Mouse (Mus musculus) embryo, embryonic 11.5 days (tissue): ENCODE results near the gene St3gal4.
"Not testable (repeated sequence)": the region's sequence is repeated elsewhere in the genome, so short reads cannot be mapped to it uniquely, and the experiment has no call there.

Source experiments
- DNase-seq: peaks from one replicate; pipeline ENCODE4 v3.0.0-alpha.2; 2012; ENCODE audit warnings: low read depth, low spot score

St3gal4 gene

DNA sequence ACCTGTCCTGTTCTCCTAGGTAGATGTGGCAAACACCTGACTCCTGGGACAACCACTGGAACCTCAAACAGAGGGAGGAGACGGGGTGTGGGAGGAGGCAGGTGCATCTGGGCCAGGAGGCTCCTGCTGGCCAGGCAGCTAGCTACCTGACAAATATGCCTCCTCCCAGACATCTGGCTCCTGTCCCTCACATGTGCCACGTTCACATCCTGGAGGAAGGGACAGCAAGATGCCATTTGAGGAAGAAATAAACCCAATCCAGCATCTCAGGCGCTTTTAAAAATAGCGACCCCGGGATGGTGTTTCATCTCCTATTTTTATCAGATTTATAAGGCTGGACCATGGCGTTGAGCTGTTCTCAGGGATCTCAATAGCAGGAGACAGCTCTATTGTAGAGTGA is at the start of gene St3gal4:
TSS of gene St3gal4 (minus strand) at position 101 of the 400 bp plus-strand sequence.
- no peak for DNase-seq

DNA sequence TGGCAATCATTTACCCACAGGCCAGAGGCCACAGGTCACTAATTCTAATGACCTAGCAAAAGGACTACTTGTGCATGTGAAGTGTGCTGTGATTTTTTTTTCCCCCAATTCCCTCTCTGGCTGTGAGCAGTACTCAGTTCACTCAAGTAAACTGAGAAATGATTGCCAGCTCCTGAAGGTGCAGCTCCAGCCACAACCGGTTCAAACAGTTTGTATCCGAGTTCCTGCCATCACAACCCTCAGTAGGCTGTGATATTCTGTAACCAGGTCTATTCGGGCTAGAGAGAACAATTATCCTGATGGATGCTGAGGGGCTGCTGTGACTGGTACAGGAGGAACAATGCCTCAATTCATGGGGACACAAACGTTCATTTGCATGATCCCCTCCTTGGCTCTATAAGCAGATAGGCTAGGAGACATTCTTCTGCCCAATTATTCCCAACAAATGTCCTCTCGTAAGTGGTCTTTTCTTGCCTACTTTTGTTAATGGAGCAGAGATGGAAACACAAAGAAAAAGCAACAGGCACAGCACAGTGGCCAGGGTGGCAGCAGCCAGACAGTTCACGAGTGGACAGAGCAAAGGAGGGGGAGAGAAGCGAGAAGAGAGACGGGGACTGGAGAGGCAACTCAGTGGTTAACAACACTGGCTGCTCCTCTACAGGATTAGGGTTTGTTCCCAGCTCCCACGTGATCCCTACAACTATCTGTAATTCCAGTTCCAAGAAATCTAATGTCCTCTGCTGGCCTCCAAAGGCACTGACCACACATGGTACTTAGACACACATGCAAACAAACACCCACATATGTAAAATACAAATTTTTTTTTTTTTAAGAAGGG is 47.9 kb upstream of the St3gal4 start:
- no peak for DNase-seq

DNA sequence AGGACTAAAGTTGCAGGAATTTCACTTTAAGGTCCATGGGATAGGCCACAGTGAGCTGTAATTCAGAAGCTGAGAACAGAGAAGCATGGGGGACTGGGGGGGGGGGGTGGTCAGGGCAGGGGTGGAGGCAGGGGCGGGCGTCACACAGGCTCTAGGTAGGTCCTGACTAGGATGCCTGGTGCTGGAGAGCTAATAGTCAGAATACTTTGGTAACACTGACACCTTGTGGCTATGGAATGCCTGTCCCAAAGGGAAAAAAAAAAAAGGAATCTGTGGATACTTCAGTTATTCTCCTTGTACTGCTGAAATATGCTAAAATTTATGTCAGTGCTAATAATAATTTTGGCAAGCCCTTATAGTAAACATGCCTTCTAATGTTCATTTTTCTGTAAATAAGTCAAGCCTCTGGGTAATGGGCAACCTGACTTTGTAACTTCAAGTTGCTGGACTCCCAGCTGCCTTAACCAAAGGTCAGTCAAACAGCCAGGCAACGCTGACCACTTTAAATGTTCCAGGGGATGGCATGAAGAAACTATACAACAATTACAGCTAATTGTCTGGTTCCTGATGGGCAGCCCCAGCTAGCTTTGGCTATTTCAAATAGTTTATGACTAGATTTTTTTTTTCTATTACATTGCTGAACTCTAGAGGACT is 47.2 kb upstream of the St3gal4 start:
- peak; percentile 37 for DNase-seq

DNA sequence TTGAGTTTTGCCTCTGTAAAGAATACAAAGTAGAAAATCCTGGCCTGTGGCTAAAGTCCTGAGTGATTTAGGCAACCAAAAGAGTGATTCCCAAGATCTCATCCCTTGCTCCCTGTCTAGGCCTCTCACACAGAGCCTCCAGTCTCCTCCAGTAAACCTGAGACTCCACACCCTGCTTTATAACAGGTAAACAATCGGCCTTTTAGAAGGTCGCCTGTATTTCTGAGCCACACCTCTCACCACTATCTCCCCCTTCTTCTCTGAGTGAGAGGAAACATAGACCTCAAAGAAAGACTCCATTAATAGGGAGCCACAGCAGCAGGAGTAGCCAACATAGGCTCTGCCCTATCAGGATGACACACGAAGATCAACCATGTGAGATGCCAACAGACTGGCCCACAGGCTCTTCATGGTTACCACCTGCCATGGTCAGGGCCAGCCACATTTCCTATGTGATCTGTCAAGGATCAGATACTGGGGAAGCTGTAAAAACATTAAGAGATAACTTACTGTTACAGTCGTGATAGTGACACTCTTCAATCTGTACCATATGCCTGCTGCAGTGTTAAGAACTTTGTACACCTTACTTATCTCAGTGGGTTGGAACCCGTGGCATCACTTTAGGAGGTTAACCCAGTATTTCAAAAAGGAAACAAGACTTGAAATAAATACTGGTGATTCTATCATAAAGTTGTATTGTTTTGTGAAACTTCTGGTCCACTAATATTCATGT is 45.2 kb upstream of the St3gal4 start:
- no peak for DNase-seq

DNA sequence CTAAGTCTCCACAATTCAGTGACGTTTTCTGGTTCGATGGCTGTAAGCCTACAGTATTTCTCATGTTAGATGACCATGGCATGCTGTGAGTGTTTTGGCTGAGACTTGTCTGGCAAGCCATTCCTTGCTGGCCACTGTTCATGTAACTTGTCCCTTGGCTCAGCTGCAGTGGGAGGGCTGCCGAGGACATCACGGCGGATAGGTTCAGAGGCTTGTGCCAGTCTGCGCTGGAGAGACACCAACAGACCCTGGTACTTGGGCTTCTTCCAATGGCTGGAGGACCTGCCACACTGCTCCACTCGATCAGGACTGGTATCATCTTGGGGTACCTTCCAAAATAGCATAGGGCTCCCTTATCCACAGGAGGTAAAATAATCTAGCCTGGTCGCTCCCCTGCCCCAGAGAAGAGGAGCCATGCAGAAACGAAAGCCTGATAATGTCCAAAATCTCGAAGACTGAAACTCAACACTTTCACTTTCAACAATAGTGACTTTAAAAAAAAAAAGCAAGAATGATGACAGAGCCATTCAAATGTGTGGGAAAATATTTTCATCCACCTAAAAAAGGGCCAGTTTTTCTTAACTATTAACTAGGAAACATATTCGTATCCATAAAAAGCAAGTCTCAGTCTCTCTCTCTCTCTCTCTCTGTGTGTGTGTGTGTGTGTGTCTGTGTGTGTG is 44.1 kb upstream of the St3gal4 start:
- no peak for DNase-seq

DNA sequence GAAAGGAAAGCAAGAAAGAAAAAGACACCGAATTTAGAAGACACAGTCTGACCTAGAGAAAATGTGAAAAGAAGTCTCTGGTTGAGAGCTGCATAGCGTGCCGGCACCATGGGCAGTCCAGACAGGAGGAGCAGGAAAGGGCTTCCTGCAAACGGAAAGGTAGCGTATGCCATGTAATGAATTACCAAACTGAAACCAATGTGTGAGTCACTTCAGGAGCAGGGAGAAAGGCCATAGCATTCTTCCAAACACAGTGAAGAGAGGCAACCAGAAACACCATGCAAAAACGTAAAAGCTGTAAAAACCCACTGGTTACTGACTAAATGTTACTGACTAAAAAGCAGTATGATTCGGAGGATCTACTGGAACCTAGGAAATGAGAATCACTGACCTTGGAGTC is 42.7 kb upstream of the St3gal4 start:
- no peak for DNase-seq

DNA sequence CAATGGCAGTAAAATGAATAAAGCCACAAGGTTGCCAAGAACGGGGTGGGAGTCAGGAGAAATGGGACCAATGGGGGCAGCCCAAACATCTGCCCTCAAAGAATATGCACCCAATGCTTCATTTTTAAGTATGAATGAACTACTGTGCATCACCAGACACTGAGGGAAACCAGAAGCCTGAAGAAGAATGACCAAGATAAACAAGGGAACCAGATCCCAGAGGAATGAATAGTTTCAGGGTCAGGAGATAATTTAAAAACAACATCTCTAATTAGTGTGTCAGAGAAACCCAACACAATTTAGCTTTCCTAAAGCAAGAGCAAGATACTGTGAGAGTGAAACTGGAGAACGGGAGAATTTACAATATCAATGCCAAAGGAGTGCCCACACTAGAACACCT is 41.6 kb upstream of the St3gal4 start:
- DNase-seq = no peak

DNA sequence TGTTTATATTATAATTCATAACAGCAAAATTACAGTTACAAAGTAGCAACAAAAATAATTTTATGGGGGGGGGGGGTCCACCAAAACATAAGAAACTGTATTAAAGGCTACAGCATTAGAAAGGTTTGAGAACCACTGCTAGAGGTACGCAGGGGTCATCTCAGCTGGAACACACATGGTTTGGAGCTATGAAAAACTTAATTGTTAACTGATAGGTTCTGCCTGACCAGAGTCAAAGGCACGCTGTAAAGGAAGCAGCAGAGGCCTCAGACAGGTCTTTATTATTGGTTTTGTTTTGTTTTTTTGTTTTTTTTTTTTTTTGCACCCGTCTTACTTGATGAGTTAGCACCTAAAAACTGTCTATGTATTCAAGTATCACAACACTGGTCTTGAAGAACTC is 39.4 kb upstream of the St3gal4 start:
- no peak for DNase-seq

DNA sequence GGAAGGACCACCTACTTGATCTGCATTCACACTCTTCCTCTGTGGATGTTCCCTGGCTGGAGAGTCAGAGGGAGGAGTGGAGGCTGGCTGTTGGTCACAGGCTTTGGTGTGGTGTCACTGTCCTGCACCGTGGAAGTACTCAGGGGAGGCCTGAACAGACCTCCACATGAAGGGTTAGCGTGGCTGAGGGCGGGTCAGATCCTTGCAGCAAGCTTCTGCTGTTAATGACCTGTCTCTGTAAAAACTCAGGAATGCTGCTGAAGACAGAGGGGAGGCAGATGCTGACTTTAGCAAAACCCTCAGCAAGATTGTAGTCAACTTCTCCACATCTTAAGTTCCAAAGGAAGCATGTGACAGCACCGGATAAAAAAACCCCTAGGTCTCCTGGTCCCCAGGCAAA is 37.8 kb upstream of the St3gal4 start:
- no peak for DNase-seq

DNA sequence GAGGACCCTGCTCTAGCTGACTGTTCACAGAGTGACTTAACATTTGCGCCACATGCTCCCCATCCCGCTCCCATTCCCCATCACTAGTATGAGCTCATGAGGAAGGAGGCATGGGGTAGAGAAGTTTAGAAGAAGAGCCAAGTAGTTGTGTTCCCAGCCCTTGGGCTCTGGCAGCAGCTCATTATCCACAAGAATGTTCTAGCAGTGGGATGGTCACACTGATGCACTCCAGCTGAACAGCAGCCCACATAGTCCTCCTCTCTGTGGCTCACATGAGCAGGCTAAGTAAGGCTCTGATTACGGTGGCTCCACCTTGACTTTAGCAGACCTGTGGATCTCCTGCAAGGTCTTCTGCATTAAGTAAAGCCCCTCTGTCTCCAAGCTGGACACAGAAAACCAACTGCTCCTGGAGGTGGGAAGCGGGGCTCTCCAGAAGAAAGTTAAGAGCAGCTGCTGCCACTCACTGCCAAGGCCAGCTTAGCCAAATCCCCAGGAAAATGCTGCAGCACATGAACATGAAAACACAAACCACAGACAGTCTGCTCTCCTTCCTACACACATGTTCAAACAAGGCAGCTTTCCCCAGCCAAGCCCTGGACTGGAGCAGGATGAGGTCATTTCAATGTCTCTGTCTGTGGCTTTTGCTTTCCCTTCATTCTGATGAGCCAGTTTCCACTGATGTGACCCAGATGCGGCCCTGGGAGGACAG is 37.1 kb upstream of the St3gal4 start:
- DNase-seq = no peak

DNA sequence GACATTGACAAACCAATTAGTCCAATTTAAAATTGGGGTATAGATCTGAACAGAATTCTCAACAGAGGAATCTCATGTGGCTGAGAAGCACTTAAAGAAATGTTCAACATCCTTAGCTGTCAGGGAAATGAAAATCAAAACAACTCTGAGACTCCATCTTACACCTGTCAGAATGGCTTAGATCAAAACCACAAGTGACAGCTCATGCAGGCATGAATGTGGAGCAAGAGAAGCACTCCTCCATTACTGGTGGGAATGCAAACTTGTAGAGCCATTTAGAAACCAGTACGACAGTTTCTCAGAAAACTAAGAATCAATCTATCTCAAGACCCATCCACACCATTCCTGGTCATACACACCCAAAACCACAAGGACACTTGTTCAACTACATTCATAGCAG is 33.9 kb upstream of the St3gal4 start:
- DNase-seq = no peak

DNA sequence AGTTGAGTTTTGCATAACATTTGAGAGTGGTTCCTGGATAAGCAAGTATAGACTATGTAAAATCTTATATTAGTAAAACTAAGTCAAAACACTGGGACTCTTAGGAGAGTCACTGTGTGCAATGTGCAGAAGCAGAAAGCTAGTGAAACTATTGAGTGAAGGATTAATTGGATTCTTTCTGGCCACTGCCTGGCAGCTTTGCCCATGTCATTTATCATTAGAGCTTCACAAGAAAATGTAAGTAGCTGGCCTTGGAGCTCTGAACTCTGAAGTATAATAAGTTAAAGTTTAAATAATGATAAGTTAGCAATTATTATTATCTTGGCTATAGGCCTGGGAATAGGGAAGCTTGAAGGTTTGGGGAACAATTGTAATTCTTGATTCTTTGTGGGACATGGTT is 29.8 kb upstream of the St3gal4 start:
- not testable (repeated sequence) for DNase-seq

DNA sequence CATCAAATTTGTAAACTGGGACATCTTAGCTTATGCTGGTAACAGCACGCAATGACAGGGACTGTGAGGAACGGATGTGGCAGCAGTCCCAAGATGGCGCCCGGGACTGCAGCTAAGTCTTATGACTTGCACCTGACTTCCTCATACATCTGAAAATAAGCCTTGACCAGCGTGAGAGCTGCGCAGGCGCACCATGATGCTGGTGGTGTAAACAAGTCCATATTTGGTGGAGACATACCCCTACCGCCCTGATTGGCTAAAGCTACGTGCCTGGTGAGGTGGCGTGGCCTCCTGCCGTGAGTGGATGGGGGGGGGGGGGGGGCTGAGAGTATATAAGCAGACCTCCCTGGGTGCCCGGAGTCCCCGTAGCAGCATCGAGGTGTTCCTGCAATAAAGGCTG is 28.2 kb upstream of the St3gal4 start:
- DNase-seq = not testable (repeated sequence)

DNA sequence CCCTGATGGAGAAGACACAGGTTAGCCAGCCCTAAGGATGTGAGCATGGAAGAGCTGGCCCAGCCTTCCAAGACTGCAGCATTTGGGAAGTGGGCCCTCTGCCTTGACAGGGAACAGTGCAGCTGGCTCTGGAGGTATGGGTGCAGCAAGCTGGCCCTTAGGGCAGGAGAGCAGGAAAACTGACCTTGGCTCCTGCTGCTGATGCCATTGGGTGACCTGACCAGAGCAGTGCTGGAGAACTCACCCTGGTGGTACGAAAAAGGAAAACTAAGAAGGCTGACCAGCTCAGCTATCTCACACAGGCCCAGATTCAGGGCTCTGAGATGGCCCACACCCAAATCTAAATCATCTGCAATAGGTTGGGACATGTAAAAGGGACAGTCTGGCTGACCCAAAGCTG is 26.8 kb upstream of the St3gal4 start:
- no peak for DNase-seq

DNA sequence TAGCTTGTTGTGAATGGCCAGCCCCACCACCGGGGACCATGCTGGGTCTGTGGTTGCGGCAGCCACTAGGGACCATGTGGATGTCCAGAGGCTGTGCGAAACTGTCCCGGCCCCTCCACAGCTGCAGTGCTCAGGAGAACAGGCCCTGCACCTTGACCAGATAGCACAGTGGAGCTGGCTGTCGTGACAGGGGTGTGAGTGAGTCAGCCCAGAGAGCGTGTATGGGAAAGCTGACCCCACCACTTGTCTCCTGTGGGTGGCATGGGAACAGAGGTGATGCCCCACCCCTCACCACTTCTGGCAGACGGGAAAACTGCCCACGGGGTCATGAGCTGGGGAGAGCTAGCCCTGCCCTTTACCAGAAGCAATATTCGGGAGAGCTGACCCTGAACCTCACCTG is 26.1 kb upstream of the St3gal4 start:
- no peak for DNase-seq

DNA sequence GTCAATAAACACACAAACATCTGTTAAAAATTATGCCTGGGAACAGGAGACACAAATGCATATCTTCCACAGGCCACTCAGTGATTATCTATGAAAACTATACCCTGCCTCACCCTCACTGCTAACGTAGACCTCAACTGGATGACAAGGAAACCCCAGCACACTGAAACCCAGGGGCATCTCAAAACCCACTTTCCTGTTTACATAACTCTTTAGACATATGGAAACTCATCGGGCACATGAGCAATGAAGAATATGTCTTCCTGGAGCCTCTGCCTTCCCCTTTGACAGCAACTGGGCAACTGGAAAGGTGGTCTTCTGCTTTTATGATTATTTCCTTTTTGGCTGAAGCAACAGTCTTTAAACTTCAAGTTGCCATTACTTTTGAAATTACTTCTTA is 23.2 kb upstream of the St3gal4 start:
- DNase-seq = no peak

DNA sequence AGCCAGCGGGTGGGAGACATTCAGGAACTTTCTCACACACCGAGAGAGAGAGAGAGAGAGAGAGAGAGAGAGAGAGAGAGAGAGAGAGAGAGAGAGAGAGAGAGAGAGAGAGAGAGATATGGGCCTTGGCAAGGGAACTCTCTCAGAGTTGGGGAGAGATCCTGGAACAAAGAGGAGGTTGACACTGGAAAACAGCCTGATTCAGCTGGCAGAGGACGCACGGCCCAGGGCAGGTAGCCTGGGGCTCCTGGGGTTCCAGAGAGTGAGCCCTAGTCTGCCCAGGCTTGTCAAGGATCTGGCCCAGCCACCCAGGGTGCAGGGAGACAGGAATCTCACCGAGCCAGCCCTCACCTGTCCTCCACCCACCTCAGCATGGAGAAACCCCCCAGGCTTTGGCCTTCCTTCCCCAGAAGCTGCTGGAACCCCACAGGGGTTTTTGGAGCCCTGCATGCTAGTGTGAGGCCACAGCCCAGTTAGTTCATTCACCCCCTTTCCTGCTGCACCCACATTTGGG is 20.2 kb upstream of the St3gal4 start:
- DNase-seq = no peak

DNA sequence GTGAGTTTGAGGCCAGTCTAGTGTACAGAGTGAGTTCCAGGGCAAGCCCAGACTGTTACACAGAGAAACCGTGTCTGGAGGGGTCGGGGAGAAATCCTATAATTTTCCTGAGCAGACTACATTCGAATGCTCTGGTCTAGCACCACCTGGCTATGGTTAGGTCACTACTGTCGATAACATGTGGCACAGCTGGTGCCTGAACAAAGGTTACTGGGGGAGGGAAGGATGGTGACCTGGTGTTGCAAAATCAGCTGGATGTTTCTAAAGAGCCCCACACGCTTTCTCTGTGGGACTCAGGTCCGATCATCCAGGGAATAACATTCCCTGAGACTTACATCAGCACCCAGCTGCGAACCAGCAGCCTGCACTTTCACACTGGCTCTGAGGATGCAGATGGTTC is 19.0 kb upstream of the St3gal4 start:
- no peak for DNase-seq

DNA sequence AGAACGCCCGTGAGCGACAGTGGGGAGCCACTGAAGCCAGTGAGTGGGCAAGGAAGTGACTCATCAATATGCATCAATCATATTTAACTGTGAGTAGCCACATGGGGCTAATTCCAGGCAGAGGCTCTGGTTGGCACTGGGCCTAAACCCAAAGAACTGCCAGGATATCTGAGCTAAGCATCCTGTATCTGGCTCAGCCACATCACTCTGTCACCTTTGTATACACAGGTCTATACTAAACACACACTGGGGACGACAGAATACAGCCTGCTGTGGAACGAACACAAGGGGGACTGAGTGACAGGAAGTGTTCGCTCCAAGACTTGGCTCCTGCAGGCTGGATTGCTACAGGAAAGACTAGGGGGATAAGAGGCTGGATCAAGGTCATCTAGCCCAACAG is 16.5 kb upstream of the St3gal4 start:
- no peak for DNase-seq

DNA sequence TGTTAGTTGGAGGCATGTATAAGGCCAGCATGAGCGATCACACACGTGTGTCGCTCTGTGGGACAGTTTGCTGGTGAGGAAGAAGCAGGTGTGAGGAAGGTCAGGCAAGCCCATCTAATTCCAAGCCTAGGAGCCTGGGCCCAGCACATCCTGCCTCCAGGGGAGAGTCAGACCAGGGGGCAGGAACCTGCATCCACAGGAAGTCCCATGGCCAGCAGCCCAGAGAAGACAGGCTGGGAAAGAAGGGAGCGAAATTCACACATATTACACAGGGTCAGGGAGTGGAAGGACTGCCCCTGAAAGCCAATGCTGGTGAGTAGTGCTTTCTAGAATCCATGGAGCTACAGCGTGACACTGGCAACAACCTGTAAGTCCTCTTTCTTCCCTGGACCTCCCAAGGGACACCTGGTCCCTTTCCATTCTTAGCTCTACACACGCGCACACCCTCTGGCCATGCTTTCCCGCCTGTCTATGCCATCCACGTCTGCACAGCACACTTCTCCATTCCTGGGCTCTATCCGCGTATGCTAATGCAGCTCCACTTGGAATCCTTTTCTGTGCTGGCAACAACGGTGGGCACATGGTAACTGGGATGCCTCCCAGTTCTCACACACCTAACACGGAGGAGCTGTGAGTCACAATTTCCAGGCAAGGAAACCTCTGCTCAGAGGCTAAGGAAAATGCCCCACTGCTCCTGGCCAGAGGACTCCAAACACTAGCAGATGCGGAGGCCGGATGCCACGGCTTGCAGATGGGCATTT is 12.7 kb upstream of the St3gal4 start:
- DNase-seq = no peak
